Mouse (Mus musculus) yolk sac, embryonic 10.5 days (tissue): ENCODE measurements around the gene Rcn1.

ENCODE experiments used
- DNase-seq: peaks from one replicate; pipeline ENCODE4 v3.0.0-alpha.2; 2017; ENCODE audit warnings: low spot score

Rcn1 gene

DNA sequence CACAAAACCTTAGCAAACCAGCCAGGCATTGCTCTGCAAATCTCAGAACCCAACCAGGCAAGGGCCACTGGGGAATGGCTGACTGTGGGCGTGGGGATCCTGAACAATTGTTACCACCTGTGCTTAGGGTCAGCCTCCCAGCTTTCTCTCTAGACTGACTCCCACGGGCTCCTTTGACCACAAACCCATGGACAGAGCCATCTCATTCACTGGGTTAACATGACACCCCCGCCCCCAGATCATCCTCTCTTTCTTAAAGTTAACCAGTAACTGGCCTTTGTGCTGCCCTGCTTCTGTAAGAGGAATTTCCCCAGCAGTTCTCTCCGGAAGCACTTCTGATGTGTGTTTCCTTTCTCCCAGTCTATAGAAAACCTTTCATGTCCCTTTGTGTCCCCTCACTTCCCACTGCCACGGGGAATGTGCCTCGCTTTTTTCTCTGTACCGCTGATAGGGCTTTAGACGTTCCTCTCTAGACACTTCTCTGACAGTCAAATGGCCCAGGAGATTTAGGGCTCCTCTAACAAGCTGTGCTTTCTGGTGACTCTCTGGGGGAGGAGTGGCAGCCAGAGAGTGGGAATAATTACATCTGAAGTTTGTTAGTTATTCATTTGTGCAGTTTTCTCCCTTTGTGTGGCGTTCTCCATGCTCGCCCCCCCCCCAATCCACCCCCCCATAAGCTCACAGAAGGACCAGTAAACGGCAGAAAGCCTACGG, 62.6 kb downstream of the Rcn1 start:
- peak; percentile 37 for DNase-seq
